Mouse (Mus musculus): ENCODE data around the gene Olfr1412.

DNA sequence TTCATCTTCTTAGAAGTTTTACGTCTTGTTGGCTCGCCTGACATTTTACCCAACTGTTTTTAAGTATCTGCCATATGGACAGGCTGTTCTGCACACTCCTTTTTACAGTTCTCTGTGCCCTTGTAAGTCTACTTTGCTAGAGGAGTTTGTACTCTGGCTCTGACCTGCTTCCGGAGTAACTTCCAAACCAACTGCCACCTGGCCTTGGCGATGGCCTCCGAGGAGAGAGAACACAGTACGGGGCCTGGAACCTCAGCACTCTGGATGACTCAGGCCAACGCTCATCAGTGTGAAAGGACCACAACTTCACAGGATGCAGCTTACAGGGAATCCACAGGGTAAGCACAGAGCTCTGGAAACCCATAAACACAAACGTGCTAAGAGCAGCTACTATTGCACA lies 48.1 kb downstream of the Olfr1412 start:
- TF ChIP-seq POLR2A (IDR thresholded peaks at IDR 0.05; ENCODE audit: low read depth, low read length) = no peak
- no peak for TF ChIP-seq CTCF (conservative IDR thresholded peaks at IDR 0.05; ENCODE audit: insufficient read depth, insufficient read length, low read depth, low read length)
